Mouse (Mus musculus): Measurements from ENCODE around the gene Vmn2r-ps159. TPM values are rescaled to one million over a fixed set of nuclear protein-coding genes. Genes with fewer than 3 reads are reported as not detected.
"Not testable (repeated sequence)": the region's sequence is repeated elsewhere in the genome, so short reads cannot be mapped to it uniquely, and the experiment has no call there.

Gene Vmn2r-ps159
- polyA plus RNA-seq (2015; fragmentation: Nextera tagmentation; extraction: Ambion mirVana) = not detected in 2 replicates

- H3K9ac ChIP-seq (replicated peaks); H3K27me3 ChIP-seq (replicated peaks); ATAC-seq (ENCODE audit: low FRiP score); H3K9me3 ChIP-seq (replicated peaks); H3K27ac ChIP-seq (replicated peaks); H3K4me2 ChIP-seq; H3K4me3 ChIP-seq (replicated peaks); H3K36me3 ChIP-seq; H3K4me1 ChIP-seq: not testable (repeated sequence)
- 83% methylated on average over 3 of the region's 3 CpGs for whole genome bisulfite sequencing
These were observed at the start of gene Vmn2r-ps159 for GRCm38 (mm10) chr4:156330803-156331202. Vmn2r-ps159 (plus strand) TSS chr4:156331103.

DNA sequence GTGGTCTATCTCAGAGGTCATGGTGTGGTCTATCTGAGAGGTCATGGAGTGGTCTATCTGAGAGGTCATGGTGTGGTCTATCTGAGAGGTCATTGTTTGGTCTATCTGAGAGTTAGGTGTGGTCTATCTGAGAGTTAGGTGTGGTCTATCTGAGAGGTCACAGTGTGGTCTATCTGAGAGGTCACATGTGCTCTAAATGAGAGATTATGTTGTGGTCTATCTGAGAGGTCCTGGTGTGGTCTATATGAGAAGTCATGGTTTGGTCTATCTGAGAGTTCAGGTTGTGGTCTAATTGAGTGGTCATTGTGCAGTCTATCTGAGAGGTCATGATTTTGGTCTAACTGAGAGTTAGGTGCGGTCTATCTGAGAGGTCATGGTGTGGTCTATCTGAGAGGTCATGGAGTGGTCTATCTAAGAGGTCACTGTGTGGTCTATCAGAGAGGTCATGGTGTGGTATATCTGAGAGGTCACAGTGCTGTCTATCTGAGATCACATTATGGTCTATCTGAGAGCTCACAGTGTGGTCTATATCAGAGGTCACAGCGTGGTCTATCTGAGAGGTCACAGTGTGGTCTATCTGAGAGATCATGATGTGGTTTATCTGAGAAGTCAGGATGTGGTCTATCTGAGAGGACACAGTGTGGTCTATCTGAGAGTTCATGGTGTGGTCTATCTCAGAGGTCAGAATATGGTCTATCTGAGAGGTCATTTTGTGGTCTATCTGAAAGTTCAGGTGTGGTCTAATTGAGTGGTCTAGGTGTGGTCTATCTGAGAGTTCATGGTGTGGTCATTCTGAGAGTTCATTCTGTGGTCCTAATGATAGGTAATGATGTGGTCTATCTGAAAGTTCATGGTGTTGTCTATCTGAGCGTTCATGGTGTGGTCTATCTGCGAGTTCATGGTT, 10.9 kb downstream of the Vmn2r-ps159 start:
- not testable (repeated sequence) for H3K27me3 ChIP-seq (replicated peaks); ATAC-seq (ENCODE audit: low FRiP score); H3K9ac ChIP-seq (replicated peaks); H3K4me1 ChIP-seq; H3K27ac ChIP-seq (replicated peaks); H3K4me2 ChIP-seq; H3K36me3 ChIP-seq; H3K4me3 ChIP-seq (replicated peaks)
- peaks cover 25% of the 10 kb centered on the region for H3K9me3 ChIP-seq (replicated peaks)
- WGBS = 86% methylated on average over 4 of the region's 4 CpGs

DNA sequence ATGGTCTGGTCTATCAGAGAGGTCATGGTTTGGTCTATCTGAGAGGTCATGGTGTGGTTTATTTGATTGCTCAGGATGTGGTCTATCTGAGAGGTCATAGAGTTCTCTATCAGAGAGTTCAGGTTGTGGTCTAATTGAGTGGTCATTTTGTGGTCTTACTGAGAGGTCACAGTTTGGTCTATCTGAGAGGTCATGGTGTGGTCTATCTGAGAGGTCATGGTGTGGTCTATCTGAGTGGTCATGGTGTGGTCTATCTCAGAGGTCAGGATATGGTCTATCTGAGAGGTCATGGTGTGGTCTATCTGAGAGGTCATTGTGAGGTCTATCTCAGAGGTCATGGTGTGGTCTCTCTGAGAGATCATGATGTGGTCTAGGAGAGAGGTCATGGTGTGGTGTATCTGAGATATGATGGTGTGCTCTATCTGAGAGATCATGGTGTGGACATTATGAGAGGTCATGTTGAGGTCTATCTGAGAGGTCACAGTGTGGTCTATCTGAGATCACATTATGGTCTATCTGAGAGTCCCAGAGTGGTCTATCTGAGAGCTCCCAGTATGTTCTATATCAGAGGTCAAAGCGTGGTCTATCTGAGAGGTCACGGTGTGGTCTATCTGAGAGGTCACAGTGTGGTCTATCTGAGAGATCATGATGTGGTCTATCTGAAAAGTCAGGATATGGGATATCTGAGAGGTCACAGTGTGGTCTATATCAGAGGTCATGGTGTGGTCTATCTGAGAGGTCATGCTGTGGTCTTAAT, 11.8 kb downstream of the Vmn2r-ps159 start:
- H3K9me3 ChIP-seq (replicated peaks) = peaks cover 25% of the 10 kb centered on the region
- 81% methylated on average over 2 of the region's 2 CpGs for WGBS
- no peak overlapping the region for H3K9ac ChIP-seq (replicated peaks)
- no peak overlapping the region for H3K4me2 ChIP-seq
- no peaks in the 10 kb centered on the region for H3K36me3 ChIP-seq
- H3K4me1 ChIP-seq = no peaks in the 10 kb centered on the region
- no peaks in the 10 kb centered on the region for H3K27me3 ChIP-seq (replicated peaks)
- no peak overlapping the region for H3K4me3 ChIP-seq (replicated peaks)
- H3K27ac ChIP-seq (replicated peaks) = no peak overlapping the region
- ATAC-seq (ENCODE audit: low FRiP score) = peak; percentile 24; the same call in 1 of the 2 replicates

- WGBS = 84% methylated on average over 1 of the region's 1 CpGs
- H3K4me3 ChIP-seq (replicated peaks) = no peak overlapping the region
- no peaks in the 10 kb centered on the region for H3K4me1 ChIP-seq
- H3K36me3 ChIP-seq = no peaks in the 10 kb centered on the region
- H3K27me3 ChIP-seq (replicated peaks) = no peaks in the 10 kb centered on the region
- no peak overlapping the region for H3K27ac ChIP-seq (replicated peaks)
- no peak; the same call in 1 of the 2 replicates for ATAC-seq (ENCODE audit: low FRiP score)
- no peak overlapping the region for H3K9ac ChIP-seq (replicated peaks)
- H3K9me3 ChIP-seq (replicated peaks) = peaks cover 25% of the 10 kb centered on the region
- H3K4me2 ChIP-seq = no peak overlapping the region
These were observed 12.4 kb downstream of the Vmn2r-ps159 start for GRCm38 (mm10) chr4:156343332-156343731.

GRCm38 (mm10) chr4:156356756-156357437, 26.0 kb downstream of the Vmn2r-ps159 start:
- not testable (repeated sequence) for H3K9me3 ChIP-seq (replicated peaks); H3K36me3 ChIP-seq; H3K4me3 ChIP-seq (replicated peaks); H3K9ac ChIP-seq (replicated peaks); H3K4me1 ChIP-seq; H3K27me3 ChIP-seq (replicated peaks); ATAC-seq (ENCODE audit: low FRiP score); H3K4me2 ChIP-seq; H3K27ac ChIP-seq (replicated peaks)
- 70% methylated on average over 3 of the region's 3 CpGs for WGBS

Other genes with a start within 250 kb of the Vmn2r-ps159 start
- 23.5 and 27.3 TPM in 2 replicates for gene 9430015G10Rik, start 221.1 kb upstream of the Vmn2r-ps159 start, polyA plus RNA-seq (2015; fragmentation: Nextera tagmentation; extraction: Ambion mirVana)
- gene Rnf223, start 200.6 kb upstream of the Vmn2r-ps159 start, polyA plus RNA-seq (2015; fragmentation: Nextera tagmentation; extraction: Ambion mirVana) = 0.37 and 0.43 TPM in 2 replicates
- gene Agrn, start 133.6 kb upstream of the Vmn2r-ps159 start, polyA plus RNA-seq (2015; fragmentation: Nextera tagmentation; extraction: Ambion mirVana) = 87.2 and 100 TPM in 2 replicates
- gene Isg15, start 130.3 kb upstream of the Vmn2r-ps159 start, polyA plus RNA-seq (2015; fragmentation: Nextera tagmentation; extraction: Ambion mirVana) = 3.2 and 9.7 TPM in 2 replicates
- gene AW011738, start 127.8 kb upstream of the Vmn2r-ps159 start, polyA plus RNA-seq (2015; fragmentation: Nextera tagmentation; extraction: Ambion mirVana) = 4.2 and 6.2 TPM in 2 replicates
- 2.3 and 2.8 TPM in 2 replicates for gene Perm1, start 115.2 kb upstream of the Vmn2r-ps159 start, polyA plus RNA-seq (2015; fragmentation: Nextera tagmentation; extraction: Ambion mirVana)
- 27.2 and 28.7 TPM in 2 replicates for gene Plekhn1, start 96.2 kb upstream of the Vmn2r-ps159 start, polyA plus RNA-seq (2015; fragmentation: Nextera tagmentation; extraction: Ambion mirVana)
- gene Noc2l, start 95.1 kb upstream of the Vmn2r-ps159 start, polyA plus RNA-seq (2015; fragmentation: Nextera tagmentation; extraction: Ambion mirVana) = 50.4 and 61.6 TPM in 2 replicates
- gene Samd11, start 75.4 kb upstream of the Vmn2r-ps159 start, polyA plus RNA-seq (2015; fragmentation: Nextera tagmentation; extraction: Ambion mirVana) = 1.7 TPM in 2 replicates